Mouse (Mus musculus) C2C12 (cell line): ENCODE measurements at regions not wholly inside any gene's neighbourhood (a gene's known extent, or its start where the extent isn't known, plus 50 kb on each side); places are given as distances from the start of the nearest gene placed in this dataset.
"Not testable (repeated sequence)": the region's sequence is repeated elsewhere in the genome, so short reads cannot be mapped to it uniquely, and the experiment has no call there.

Experiments
- H3K27me3 ChIP-seq: one replicate; pipeline ENCODE4 v1.6.1; 2011; ENCODE audit not compliant: control insufficient read depth, insufficient read depth, insufficient read length
- H3K36me3 ChIP-seq: one replicate; pipeline ENCODE4 v1.6.1; 2011; ENCODE audit not compliant: control insufficient read depth, insufficient read depth
- H3K4me3 ChIP-seq: one replicate; pipeline ENCODE4 v1.5.1; 2011; ENCODE audit warnings: mild to moderate bottlenecking, control low read depth; ENCODE audit not compliant: poor library complexity, insufficient read depth, severe bottlenecking
- H3K79me2 ChIP-seq: one replicate; pipeline ENCODE4 v1.6.1; 2011; ENCODE audit not compliant: control insufficient read depth, insufficient read depth
- H3K79me3 ChIP-seq: one replicate; pipeline ENCODE4 v1.6.1; 2011; ENCODE audit warnings: low read depth, control low read depth
- H3ac ChIP-seq: one replicate; pipeline ENCODE3; 2011; ENCODE audit warnings: low read depth; ENCODE audit not compliant: control insufficient read depth, insufficient read length
- CEBPB ChIP-seq: IDR thresholded peaks from one replicate; pipeline ENCODE4 v1.6.1; 2011; ENCODE audit warnings: low read depth, mild to moderate bottlenecking, control low read depth, moderate library complexity
- CTCF ChIP-seq: IDR thresholded peaks from one replicate; pipeline ENCODE4 v1.5.1; 2011; ENCODE audit not compliant: control insufficient read depth, insufficient read depth, insufficient read length
- FOSL1 ChIP-seq: IDR thresholded peaks from one replicate; pipeline ENCODE4 v1.8.0; 2011; ENCODE audit warnings: mild to moderate bottlenecking, low read length; ENCODE audit not compliant: poor library complexity, insufficient read depth, severe bottlenecking
- MAX ChIP-seq: IDR thresholded peaks from one replicate; pipeline ENCODE4 v1.6.1; 2011; ENCODE audit warnings: mild to moderate bottlenecking, control low read depth
- MYOD1 ChIP-seq: IDR thresholded peaks from one replicate; pipeline ENCODE4 v1.6.1; 2011; ENCODE audit warnings: low read depth; ENCODE audit not compliant: control insufficient read depth, insufficient read length
- MYOG ChIP-seq: IDR thresholded peaks from one replicate; pipeline ENCODE4 v1.6.1; 2011; ENCODE audit not compliant: control insufficient read depth, insufficient read length; ENCODE audit errors: extremely low read depth
- USF1 ChIP-seq: IDR thresholded peaks from one replicate; pipeline ENCODE4 v1.6.1; 2011; ENCODE audit warnings: low read depth, mild to moderate bottlenecking, control low read depth, moderate library complexity

GRCm38 (mm10) chr19:3158149-3158548 lies 124.6 kb upstream of the Mrpl21 start:
- H3K79me2 ChIP-seq, H3K36me3 ChIP-seq, H3ac ChIP-seq, H3K4me3 ChIP-seq, H3K79me3 ChIP-seq: not testable (repeated sequence)
- peaks cover 16% of the 10 kb centered on the region for H3K27me3 ChIP-seq

GRCm38 (mm10) chr19:3159346-3159745 lies 123.4 kb upstream of the Mrpl21 start:
- no peaks in the 10 kb centered on the region for H3K79me3 ChIP-seq
- TF ChIP-seq CTCF, result no peak
- TF ChIP-seq MAX, result no peak
- no peak for TF ChIP-seq FOSL1
- TF ChIP-seq USF1, result no peak
- TF ChIP-seq CEBPB, result no peak
- TF ChIP-seq MYOG, result no peak
- no peak for TF ChIP-seq MYOD1

GRCm38 (mm10) chr19:3167683-3168082 lies 115.0 kb upstream of the Mrpl21 start:
- no peaks in the 10 kb centered on the region for H3K79me3 ChIP-seq
- no peaks in the 10 kb centered on the region for H3K36me3 ChIP-seq
- H3K27me3 ChIP-seq, result peaks cover 5% of the 10 kb centered on the region
- H3K79me2 ChIP-seq, result no peaks in the 10 kb centered on the region
- TF ChIP-seq USF1 (no peak), CTCF (no peak), MYOD1 (no peak), CEBPB (no peak), FOSL1 (no peak), MAX (no peak)
- H3K4me3 ChIP-seq, result no peak overlapping the region
- H3ac ChIP-seq, result no peak overlapping the region

More at GRCm38 (mm10) chr19:3159346-3159745, 123.4 kb upstream of the Mrpl21 start:
- Histone ChIP-seq H3ac (no peak overlapping the region), H3K79me2 (no peaks in the 10 kb centered on the region), H3K36me3 (no peaks in the 10 kb centered on the region), H3K4me3 (no peak overlapping the region), H3K27me3 (peaks cover 16% of the 10 kb centered on the region)

GRCm38 (mm10) chr19:3182625-3183024 lies 100.1 kb upstream of the Mrpl21 start:
- Histone ChIP-seq H3K27me3 (no peaks in the 10 kb centered on the region), H3K36me3 (no peaks in the 10 kb centered on the region), H3K4me3 (no peak overlapping the region), H3K79me2 (no peaks in the 10 kb centered on the region), H3K79me3 (no peaks in the 10 kb centered on the region), H3ac (no peak overlapping the region)
- TF ChIP-seq MYOG (no peak), FOSL1 (no peak), CEBPB (no peak), MYOD1 (no peak), MAX (no peak), USF1 (no peak), CTCF (no peak)

GRCm38 (mm10) chr19:3192644-3193043 lies 90.1 kb upstream of the Mrpl21 start:
- H3ac ChIP-seq, result no peak overlapping the region
- H3K36me3 ChIP-seq, result no peaks in the 10 kb centered on the region
- H3K4me3 ChIP-seq, result no peak overlapping the region
- H3K27me3 ChIP-seq, result no peaks in the 10 kb centered on the region
- no peaks in the 10 kb centered on the region for H3K79me3 ChIP-seq
- no peak for TF ChIP-seq FOSL1
- TF ChIP-seq MYOG, result no peak
- no peak for TF ChIP-seq MAX
- TF ChIP-seq MYOD1, result no peak
- TF ChIP-seq CTCF, result no peak
- no peak for TF ChIP-seq USF1
- no peak for TF ChIP-seq CEBPB
- no peaks in the 10 kb centered on the region for H3K79me2 ChIP-seq

GRCm38 (mm10) chr19:3204504-3204903 lies 78.2 kb upstream of the Mrpl21 start:
- H3K36me3 ChIP-seq, H3K4me3 ChIP-seq, H3K79me2 ChIP-seq, H3K79me3 ChIP-seq, H3ac ChIP-seq, H3K27me3 ChIP-seq: not testable (repeated sequence)

- H3K4me3 ChIP-seq, result not testable (repeated sequence)
Measured at GRCm38 (mm10) chr19:3205406-3205805, 77.3 kb upstream of the Mrpl21 start.

More at GRCm38 (mm10) chr19:3205406-3205805, 77.3 kb upstream of the Mrpl21 start:
- not testable (repeated sequence) for H3K79me2 ChIP-seq, H3K36me3 ChIP-seq, H3K27me3 ChIP-seq, H3ac ChIP-seq, H3K79me3 ChIP-seq
